In genomic region chr5:21646133-21646491, GRCm38 (mm10) we compare ENCODE assay signal across 8 mouse cellular contexts. TPM values are rescaled to one million over a fixed set of nuclear protein-coding genes. Genes with fewer than 3 reads are reported as not detected.
A peak's percentile ranks its signal among the peaks of the same experiment; 100 is the strongest.
DNase-seq lines count a peak whose midpoint lies in the region; ATAC-seq and TF ChIP-seq lines count a peak whose summit lies in the region.

No protein-coding gene starts in this region.

- H3K9me3 ChIP-seq in liver, embryonic 12.5 days (replicated peaks), result no peaks in the 10 kb centered on the region

- H3K36me3 ChIP-seq in thymus, adult 2 months (ENCODE audit: control insufficient read depth, insufficient read depth, low read length), result peaks cover 14% of the 10 kb centered on the region
- H3K36me3 ChIP-seq in liver, embryonic 12.5 days, result peaks cover 32% of the 10 kb centered on the region

- TF ChIP-seq CTCF in gastrocnemius, adult 2 months (IDR thresholded peaks at IDR 0.05), result no peak
- peak; percentile 43; the same call in 1 of the 2 replicates for TF ChIP-seq CTCF in thymus, adult 2 months (IDR thresholded peaks at IDR 0.05; ENCODE audit: borderline replicate concordance, control insufficient read depth, extremely low read depth, insufficient read depth, low read length, poor library complexity)

- peak overlapping the region; percentile 85 for H3K27ac ChIP-seq in gastrocnemius, adult 2 months
- H3K27ac ChIP-seq in thymus, adult 2 months (ENCODE audit: control insufficient read depth, insufficient read depth, low read length), result 0 out of 2 replicates have a peak overlapping the region, but pooled peaks have one; percentile 2
- H3K27ac ChIP-seq in liver, embryonic 12.5 days, result peak overlapping the region; percentile 86

- ATAC-seq in liver, embryonic 12.5 days, result no peak; the same call in 1 of the 2 replicates
- no peak for ATAC-seq in CD4-positive, CD25-positive, alpha-beta regulatory T cell, adult 4 months

- H3K9ac ChIP-seq in liver, embryonic 12.5 days, result peak overlapping the region; percentile 83

- no peaks in the 10 kb centered on the region for H3K27me3 ChIP-seq in thymus, adult 2 months (ENCODE audit: control insufficient read depth, insufficient read depth, low read length)
- H3K27me3 ChIP-seq in liver, embryonic 12.5 days (replicated peaks), result peaks cover 28% of the 10 kb centered on the region

- no peak; the same call in 1 of the 2 replicates for TF ChIP-seq POLR2A in thymus, adult 2 months (IDR thresholded peaks at IDR 0.05; ENCODE audit: control insufficient read depth, extremely low read depth, insufficient read depth, low read length, poor library complexity)

- peaks cover 11% of the 10 kb centered on the region for H3K4me1 ChIP-seq in thymus, adult 2 months (replicated peaks; ENCODE audit: control insufficient read depth, insufficient read depth, low read length)
- peaks cover 20% of the 10 kb centered on the region for H3K4me1 ChIP-seq in liver, embryonic 12.5 days

- no peak for DNase-seq in gastrocnemius, adult 2 months
- no peak for DNase-seq in gastrocnemius, postnatal 4 days (ENCODE audit: low spot score in 2 of 2)
- DNase-seq in thymus, adult 2 months, result no peak
- DNase-seq in thymus, postnatal 4 days, result no peak
- DNase-seq in yolk sac, embryonic 10.5 days (ENCODE audit: low spot score), result no peak
- no peak for DNase-seq in left cerebral cortex, adult 9 months (ENCODE audit: low spot score in 2 of 2)

- 0% methylated on average over 25 of the region's 25 CpGs for WGBS in thymus, adult 2 months
- WGBS in liver, embryonic 12.5 days (ENCODE audit: insufficient replicate concordance), result under 1% methylated on average over 25 of the region's 25 CpGs

- intact Hi-C loops in gastrocnemius, adult 2 months (cut with DNase I), result loop anchor here (5.0 kb wide), 1 partner anchor 56 kb away; the partner anchor contains the start of gene Napepld

- H3K4me3 ChIP-seq in gastrocnemius, adult 2 months, result peak overlapping the region; percentile 88
- peak overlapping the region; percentile 81 for H3K4me3 ChIP-seq in thymus, adult 2 months (ENCODE audit: control insufficient read depth, insufficient read depth, low read length)
- H3K4me3 ChIP-seq in liver, embryonic 12.5 days, result peak overlapping the region; percentile 79

- peak overlapping the region; percentile 81 for H3K4me2 ChIP-seq in liver, embryonic 12.5 days

RNA-seq across cellular contexts. Expression of gene Armc10, which starts 0.5 kb away (rescaled TPM):
- total RNA-seq in gastrocnemius, adult 2 months (2021), result 1 to 10 TPM; 3.5 to 4.1 TPM
- total RNA-seq in gastrocnemius, postnatal 4 days (2021), result 10 to 100 TPM; 12.6 to 12.8 TPM
- polyA plus RNA-seq in thymus, adult 2 months (2012; rRNA removed), result 44.6 and 56.0 TPM in 2 replicates
- 10.6 and 11.8 TPM in 2 replicates for polyA plus RNA-seq in liver, embryonic 12.5 days (2016; fragmentation: Nextera tagmentation; extraction: Ambion mirVana)
- polyA plus RNA-seq in CD4-positive, CD25-positive, alpha-beta regulatory T cell, adult 4 months (2017; shearing (Covaris generic)), result 10 to 100 TPM; 35.9 to 38.0 TPM

RNA-seq across cellular contexts. Expression of gene Fbxl13, which starts 0.7 kb away (rescaled TPM):
- under 1 TPM in 1 of 2 experiments, not detected in 1; 0.13 TPM for total RNA-seq in gastrocnemius, adult 2 months (2021)
- under 1 TPM; 0.29 to 0.34 TPM for total RNA-seq in gastrocnemius, postnatal 4 days (2021)
- polyA plus RNA-seq in thymus, adult 2 months (2012; rRNA removed), result 0.09 and 0.12 TPM in 2 replicates
- polyA plus RNA-seq in liver, embryonic 12.5 days (2016; fragmentation: Nextera tagmentation; extraction: Ambion mirVana), result 0.06 and 0.23 TPM in 2 replicates
- not detected for polyA plus RNA-seq in CD4-positive, CD25-positive, alpha-beta regulatory T cell, adult 4 months (2017; shearing (Covaris generic))

RNA-seq across cellular contexts. Expression of gene Napepld, which starts 55.1 kb away (rescaled TPM):
- 10 to 100 TPM in 1 of 2 experiments, 1 to 10 TPM in 1; 9.2 to 11.3 TPM for total RNA-seq in gastrocnemius, adult 2 months (2021)
- 1 to 10 TPM; 4.5 to 4.6 TPM for total RNA-seq in gastrocnemius, postnatal 4 days (2021)
- 1.4 and 1.5 TPM in 2 replicates for polyA plus RNA-seq in thymus, adult 2 months (2012; rRNA removed)
- 1.6 and 2.1 TPM in 2 replicates for polyA plus RNA-seq in liver, embryonic 12.5 days (2016; fragmentation: Nextera tagmentation; extraction: Ambion mirVana)
- 1 to 10 TPM; 3.3 to 3.9 TPM for polyA plus RNA-seq in CD4-positive, CD25-positive, alpha-beta regulatory T cell, adult 4 months (2017; shearing (Covaris generic))

Comparison
In these comparisons a context has a peak if more than half of its experiments do, and no peak if none do; other contexts are left out.
1. H3K27ac ChIP-seq: peak in every context shown above with its lines; median percentile 86 in liver, embryonic 12.5 days; 85 in gastrocnemius, adult 2 months; 2 in thymus, adult 2 months.